Mouse (Mus musculus) MEL (cell line): ENCODE results near the gene Ift81. TPM values are rescaled to one million over a fixed set of nuclear protein-coding genes. Genes with fewer than 3 reads are reported as not detected.

Source experiments
- DNase-seq: peaks from one replicate; pipeline ENCODE4 v3.0.0; 2011; ENCODE audit warnings: low read depth, low spot score
- H3K27ac ChIP-seq: 2 replicates; pipeline ENCODE4 v1.5.1; 2012; ENCODE audit warnings: low read depth, mild to moderate bottlenecking, control low read depth, low read length, moderate library complexity; ENCODE audit not compliant: control insufficient read depth
- H3K27me3 ChIP-seq, 2 experiments: fragments of 150-350 bp in 1 of 2; sonication (generic) in 1 of 2; 2 replicates each; pipeline ENCODE4 v1.6.1; 2012; ENCODE audit warnings: low read length in 2 of 2, mild to moderate bottlenecking in 2 of 2, improper control_type of control experiment in 1 of 2, moderate library complexity in 1 of 2; ENCODE audit not compliant: insufficient read depth in 2 of 2, control insufficient read depth in 1 of 2
- H3K36me3 ChIP-seq, 2 experiments: 2 replicates each; pipeline ENCODE4 v1.6.1; 2012 to 2014; ENCODE audit warnings: low read length in 2 of 2, improper control_type of control experiment in 1 of 2, inconsistent platforms in 1 of 2, mild to moderate bottlenecking in 1 of 2; ENCODE audit not compliant: insufficient read depth in 2 of 2, control insufficient read depth in 1 of 2
- H3K4me1 ChIP-seq, 2 experiments: fragments of 150-350 bp in 1 of 2; sonication (generic) in 1 of 2; 2 replicates each; pipeline ENCODE4 v1.6.1; 2012; ENCODE audit warnings: low read length in 2 of 2, improper control_type of control experiment in 1 of 2, mild to moderate bottlenecking in 1 of 2; ENCODE audit not compliant: insufficient read depth in 2 of 2, control insufficient read depth in 1 of 2
- H3K4me3 ChIP-seq, 2 experiments: fragments of 150-350 bp in 1 of 2; sonication (generic) in 1 of 2; 2 replicates each; pipeline ENCODE4 v1.5.1; 2012; ENCODE audit warnings: low read depth in 2 of 2, low read length in 2 of 2, mild to moderate bottlenecking in 2 of 2, moderate library complexity in 2 of 2, control low read depth in 1 of 2, improper control_type of control experiment in 1 of 2; ENCODE audit not compliant: control insufficient read depth in 1 of 2, insufficient read depth in 1 of 2
- H3K79me2 ChIP-seq: 2 replicates; pipeline ENCODE4 v1.6.1; 2012; ENCODE audit warnings: mild to moderate bottlenecking, low read length, moderate library complexity; ENCODE audit not compliant: control insufficient read depth, poor library complexity, insufficient read depth
- H3K9ac ChIP-seq: 2 replicates; pipeline ENCODE4 v1.6.1; 2012; ENCODE audit warnings: low read depth, mild to moderate bottlenecking, control low read depth, low read length, moderate library complexity; ENCODE audit not compliant: control insufficient read depth, poor library complexity, severe bottlenecking
- H3K9me3 ChIP-seq: fragments of 150-350 bp; sonication (generic); replicated peaks from 2 replicates; pipeline ENCODE4 v1.6.1; 2012; ENCODE audit warnings: mild to moderate bottlenecking, low read length, improper control_type of control experiment, moderate library complexity; ENCODE audit not compliant: insufficient read depth
- CTCF ChIP-seq, 3 experiments: IDR thresholded peaks in 2 of 3; conservative IDR thresholded peaks in 1 of 3; 2 replicates each; pipeline ENCODE4 v1.5.1; 2011 to 2012; ENCODE audit warnings: low read length in 3 of 3, low read depth in 2 of 3, mild to moderate bottlenecking in 2 of 3, improper control_type of control experiment in 1 of 3, inconsistent platforms in 1 of 3, mixed read lengths in 1 of 3, moderate library complexity in 1 of 3; ENCODE audit not compliant: control insufficient read depth in 1 of 3, insufficient read depth in 1 of 3, poor library complexity in 1 of 3, severe bottlenecking in 1 of 3
- E2F4 ChIP-seq: IDR thresholded peaks from 2 replicates; pipeline ENCODE4 v1.6.1; 2011; ENCODE audit warnings: low read depth, low read length, improper control_type of control experiment, borderline replicate concordance
- ELF1 ChIP-seq: IDR thresholded peaks from 2 replicates; pipeline ENCODE4 v1.6.1; 2014; ENCODE audit warnings: low read depth, mild to moderate bottlenecking, inconsistent platforms, low read length, improper control_type of control experiment, moderate library complexity
- ETS1 ChIP-seq: IDR thresholded peaks from 2 replicates; pipeline ENCODE4 v1.6.1; 2012; ENCODE audit warnings: low read depth, mild to moderate bottlenecking, inconsistent platforms, low read length, improper control_type of control experiment, moderate library complexity
- KAT2A ChIP-seq: conservative IDR thresholded peaks from 2 replicates; pipeline ENCODE4 v1.6.1; 2012; ENCODE audit warnings: low read depth, low read length, improper control_type of control experiment, inconsistent platforms
- MAX ChIP-seq: IDR thresholded peaks from 2 replicates; pipeline ENCODE4 v1.6.1; 2011; ENCODE audit warnings: low read length, improper control_type of control experiment
- MEF2A ChIP-seq: IDR thresholded peaks from 2 replicates; pipeline ENCODE4 v1.6.1; 2014; ENCODE audit warnings: low read depth, mild to moderate bottlenecking, inconsistent platforms, low read length, improper control_type of control experiment; ENCODE audit not compliant: poor library complexity, insufficient replicate concordance, severe bottlenecking; ENCODE audit errors: extremely low read depth
- MXI1 ChIP-seq: IDR thresholded peaks from 2 replicates; pipeline ENCODE4 v1.6.1; 2011; ENCODE audit warnings: mild to moderate bottlenecking, low read depth, low read length, improper control_type of control experiment
- MYB ChIP-seq: IDR thresholded peaks from 2 replicates; pipeline ENCODE4 v1.6.1; 2011; ENCODE audit warnings: mild to moderate bottlenecking, low read depth, low read length, improper control_type of control experiment
- MYC ChIP-seq: IDR thresholded peaks from 2 replicates; pipeline ENCODE4 v1.6.1; 2011; ENCODE audit warnings: low read depth, mild to moderate bottlenecking, low read length, improper control_type of control experiment, moderate library complexity
- NELFE ChIP-seq: IDR thresholded peaks from 2 replicates; pipeline ENCODE4 v1.6.1; 2011; ENCODE audit warnings: low read depth, low read length, improper control_type of control experiment
- NRF1 ChIP-seq: IDR thresholded peaks from 2 replicates; pipeline ENCODE4 v1.6.1; 2014; ENCODE audit warnings: low read depth, mild to moderate bottlenecking, inconsistent platforms, low read length, improper control_type of control experiment, moderate library complexity; ENCODE audit not compliant: poor library complexity, insufficient read depth, severe bottlenecking
- POLR2A ChIP-seq, 2 experiments: IDR thresholded peaks; 2 replicates each; pipeline ENCODE4 v1.6.1; 2011 to 2012; ENCODE audit warnings: low read length in 2 of 2, mild to moderate bottlenecking in 2 of 2, control low read depth in 1 of 2, improper control_type of control experiment in 1 of 2, low read depth in 1 of 2, moderate library complexity in 1 of 2; ENCODE audit not compliant: control insufficient read depth in 1 of 2, insufficient read depth in 1 of 2, poor library complexity in 1 of 2
- RCOR1 ChIP-seq: IDR thresholded peaks from 2 replicates; pipeline ENCODE4 v1.6.1; 2012; ENCODE audit warnings: low read depth, mild to moderate bottlenecking, inconsistent platforms, low read length, improper control_type of control experiment
- SIN3A ChIP-seq: IDR thresholded peaks from 2 replicates; pipeline ENCODE4 v1.6.1; 2012; ENCODE audit warnings: low read length, improper control_type of control experiment, inconsistent platforms
- SMC3 ChIP-seq: IDR thresholded peaks from 2 replicates; pipeline ENCODE4 v1.6.1; 2011; ENCODE audit warnings: low read depth, low read length, improper control_type of control experiment
- TAL1 ChIP-seq: IDR thresholded peaks from 2 replicates; pipeline ENCODE4 v1.6.1; 2012; ENCODE audit warnings: mild to moderate bottlenecking, inconsistent platforms, low read length, moderate library complexity, mixed read lengths
- TBP ChIP-seq: IDR thresholded peaks from 2 replicates; pipeline ENCODE4 v1.8.0; 2011; ENCODE audit warnings: low read depth, low read length, improper control_type of control experiment
- TCF12 ChIP-seq: IDR thresholded peaks from 2 replicates; pipeline ENCODE4 v1.6.1; 2014; ENCODE audit warnings: low read depth, mild to moderate bottlenecking, inconsistent platforms, low read length, improper control_type of control experiment, moderate library complexity
- USF1 ChIP-seq: IDR thresholded peaks from 2 replicates; pipeline ENCODE4 v1.6.1; 2014; ENCODE audit warnings: low read depth, mild to moderate bottlenecking, inconsistent platforms, low read length, improper control_type of control experiment, moderate library complexity
- USF2 ChIP-seq, 2 experiments: IDR thresholded peaks; 2 replicates each; pipeline ENCODE4 v1.6.1; 2011 to 2012; ENCODE audit warnings: improper control_type of control experiment in 2 of 2, low read length in 2 of 2, borderline replicate concordance in 1 of 2, inconsistent platforms in 1 of 2, low read depth in 1 of 2, mild to moderate bottlenecking in 1 of 2; ENCODE audit not compliant: insufficient read depth in 1 of 2
- ZKSCAN1 ChIP-seq: IDR thresholded peaks from 2 replicates; pipeline ENCODE4 v1.6.1; 2012; ENCODE audit warnings: low read depth, mild to moderate bottlenecking, inconsistent platforms, low read length, improper control_type of control experiment, moderate library complexity
- ZNF384 ChIP-seq: IDR thresholded peaks from 2 replicates; pipeline ENCODE4 v1.6.1; 2012; ENCODE audit warnings: low read depth, mild to moderate bottlenecking, inconsistent platforms, low read length, improper control_type of control experiment
- polyA plus RNA-seq, 2 experiments: library from polyadenylated mRNA; stranded (reverse) in 1 of 2; unstranded in 1 of 2; fragments of >175 nt in 1 of 2; fragments of >200 nt in 1 of 2; gene quantifications; 2 replicates each; pipeline versions ENCODE4 v1.2.1 to v1.2.4; 2012; ENCODE audit warnings: low replicate concordance in 2 of 2, low read depth in 1 of 2; ENCODE audit not compliant: insufficient read length in 2 of 2, insufficient read depth in 1 of 2, missing spikeins in 1 of 2
- total RNA-seq: library from RNA; depleted of rRNA; stranded (reverse); fragments of 300-350 nt; gene quantifications from 2 replicates; pipeline ENCODE4 v1.2.3, GENCODE M21; 2012

Gene Ift81
- total and polyA plus RNA-seq, 3 experiments, result 1.5 to 1.9 TPM; not detected in 1

GRCm38 (mm10) chr5:122613908-122614732 lies at the start of gene Ift81 (continued):
- TF ChIP-seq SMC3, result no peak
- TF ChIP-seq MYC, result no peak
- TF ChIP-seq KAT2A, result no peak
- peak; percentile 56 for TF ChIP-seq ELF1

DNA sequence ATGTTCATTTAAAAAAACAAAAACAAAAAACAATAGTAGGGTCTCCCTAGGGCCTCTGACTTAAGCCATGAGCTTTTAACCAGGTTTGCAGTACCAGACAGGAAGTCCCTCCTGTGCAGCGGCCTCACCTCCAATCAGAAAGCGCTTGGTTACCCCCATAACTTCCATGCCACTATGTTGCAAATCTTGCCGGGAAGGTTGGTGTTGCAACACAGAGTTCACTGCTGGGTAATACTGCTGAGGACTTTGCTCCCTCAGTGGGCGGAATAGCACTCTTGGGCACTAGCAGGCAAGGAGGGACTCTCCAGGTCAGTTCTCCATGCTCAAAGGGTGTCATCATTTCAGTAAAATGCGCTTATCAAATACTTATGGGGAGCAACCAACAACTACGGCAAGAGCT lies 48.2 kb upstream of the Ift81 start:
- Histone ChIP-seq H3K4me3 (no peak overlapping the region), H3K27me3 (no peaks in the 10 kb centered on the region), H3K27ac (no peak overlapping the region), H3K9ac (no peak overlapping the region), H3K4me1 (peaks cover 0 to 11% of the 10 kb centered on the region in 2 experiments; a peak in 3 of 4 replicates), H3K79me2 (no peaks in the 10 kb centered on the region), H3K36me3 (peaks cover 3 to 8% of the 10 kb centered on the region in 2 experiments), H3K9me3 (no peaks in the 10 kb centered on the region)
- DNase-seq, result no peak
- TF ChIP-seq POLR2A (IDR thresholded peaks at IDR 0.05; ENCODE audit: control insufficient read depth in 1 of 2, insufficient read depth in 1 of 2, low read depth in 1 of 2, low read length in 2 of 2, poor library complexity in 1 of 2) (no peak), MEF2A (no peak), MAX (no peak), ETS1 (no peak), TAL1 (no peak), ELF1 (no peak), NRF1 (no peak), E2F4 (no peak), SMC3 (no peak)

DNA sequence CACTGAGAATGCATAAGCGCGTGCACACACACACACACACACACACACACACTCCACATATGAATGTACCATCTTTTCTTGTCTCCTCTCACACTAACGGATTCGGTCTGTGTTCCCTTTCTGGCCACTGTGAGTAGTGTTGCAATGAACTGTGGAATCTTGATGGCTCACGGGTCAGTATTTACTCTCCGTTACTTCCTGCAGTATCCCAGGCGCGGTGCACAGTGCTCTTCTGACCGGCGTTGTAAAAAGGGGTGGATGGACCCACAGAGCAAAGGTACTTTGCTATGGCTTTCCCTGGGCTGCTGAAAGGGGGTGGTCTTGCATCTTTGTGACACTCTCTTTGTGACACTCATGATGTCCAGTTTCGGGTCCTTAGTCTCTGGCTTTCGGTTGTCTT lies 42.5 kb upstream of the Ift81 start:
- H3K9ac ChIP-seq, result no peak overlapping the region
- no peak for DNase-seq
- peaks cover 13 to 15% of the 10 kb centered on the region in 2 experiments for H3K4me1 ChIP-seq
- no peak overlapping the region for H3K4me3 ChIP-seq
- H3K79me2 ChIP-seq, result no peaks in the 10 kb centered on the region
- H3K27me3 ChIP-seq, result no peaks in the 10 kb centered on the region
- no peaks in the 10 kb centered on the region for H3K9me3 ChIP-seq
- H3K36me3 ChIP-seq, result peaks cover 0 to 13% of the 10 kb centered on the region in 2 experiments; a peak in 3 of 4 replicates
- TF ChIP-seq SIN3A (no peak), RCOR1 (no peak), MXI1 (no peak), MYB (no peak), MEF2A (no peak), E2F4 (no peak), KAT2A (no peak), MAX (no peak), ETS1 (no peak), ZKSCAN1 (no peak), NELFE (no peak), TBP (no peak), ZNF384 (no peak), USF2 (IDR thresholded peaks at IDR 0.05; ENCODE audit: borderline replicate concordance in 1 of 2, insufficient read depth in 1 of 2, low read depth in 1 of 2, low read length in 2 of 2) (no peak), TCF12 (no peak), ELF1 (no peak), USF1 (no peak), CTCF (IDR thresholded peaks at IDR 0.05 in 2 of 3, conservative IDR thresholded peaks at IDR 0.05 in 1 of 3; ENCODE audit: control insufficient read depth in 1 of 3, insufficient read depth in 1 of 3, low read depth in 2 of 3, low read length in 3 of 3, poor library complexity in 1 of 3, severe bottlenecking in 1 of 3) (no peak)
- no peak overlapping the region for H3K27ac ChIP-seq
